Mouse (Mus musculus) lung, postnatal 0 days (tissue): ENCODE data around the gene Ttc12. TPM values are rescaled to one million over a fixed set of nuclear protein-coding genes. Genes with fewer than 3 reads are reported as not detected.

Experiments
- ATAC-seq: fragments of 200-750 bp; cut with Nextera tagmentation; 2 replicates; pipeline ENCODE4 v1.8.0; 2017; ENCODE audit warnings: moderate library complexity
- DNase-seq: peaks from one replicate; pipeline ENCODE4 v3.0.0-alpha.2; 2016; ENCODE audit warnings: low spot score
- H3K27ac ChIP-seq: fragments of 300-500 bp; sonication (generic); 2 replicates; pipeline ENCODE4 v1.5.1; 2014; ENCODE audit warnings: antibody characterized with exemption, mild to moderate bottlenecking, low read length, mixed read lengths
- H3K27me3 ChIP-seq: fragments of 300-500 bp; sonication (generic); replicated peaks from 2 replicates; pipeline ENCODE4 v1.6.1; 2014; ENCODE audit warnings: low read length, mixed read lengths; ENCODE audit not compliant: insufficient read depth
- H3K36me3 ChIP-seq: fragments of 300-500 bp; sonication (generic); 2 replicates; pipeline ENCODE4 v1.6.1; 2014; ENCODE audit warnings: low read length, mixed read lengths; ENCODE audit not compliant: insufficient read depth
- H3K4me1 ChIP-seq: fragments of 300-500 bp; sonication (generic); 2 replicates; pipeline ENCODE4 v1.6.1; 2014; ENCODE audit warnings: antibody characterized with exemption, low read depth, low read length, mixed read lengths; ENCODE audit not compliant: insufficient read depth
- H3K4me2 ChIP-seq: fragments of 300-500 bp; sonication (generic); replicated peaks from 2 replicates; pipeline ENCODE4 v1.6.1; 2014; ENCODE audit warnings: low read depth, mild to moderate bottlenecking, low read length, moderate library complexity, mixed read lengths
- H3K4me3 ChIP-seq: fragments of 300-500 bp; sonication (generic); 2 replicates; pipeline ENCODE4 v1.5.1; 2014; ENCODE audit warnings: low read depth, low read length
- H3K9ac ChIP-seq: fragments of 300-500 bp; sonication (generic); replicated peaks from 2 replicates; pipeline ENCODE4 v1.6.1; 2014; ENCODE audit warnings: low read depth, mild to moderate bottlenecking
- H3K9me3 ChIP-seq: fragments of 300-500 bp; sonication (generic); 2 replicates; pipeline ENCODE4 v1.6.1; 2016; ENCODE audit warnings: low read length, mixed read lengths
- CTCF ChIP-seq: IDR thresholded peaks from 2 replicates; pipeline ENCODE4 v1.5.1; 2016; ENCODE audit warnings: antibody characterized with exemption, mild to moderate bottlenecking
- EP300 ChIP-seq: IDR thresholded peaks from 2 replicates; pipeline ENCODE4 v1.6.1; 2016; ENCODE audit warnings: antibody characterized with exemption, mild to moderate bottlenecking, control low read depth
- WGBS: fragments of 180-500 bp; shearing (Covaris S2); extraction: QIAGEN DNeasy Blood & Tissue Kit; methylation state at CpG from one replicate; pipeline ENCODE4 v1.1.7; 2014; 5-methylcytosine and 5-hydroxymethylcytosine counted together
- polyA plus RNA-seq: library from polyadenylated mRNA; unstranded; fragments of >200 nt; fragmentation: Nextera tagmentation; extraction: Ambion mirVana; gene quantifications from 2 replicates; pipeline ENCODE4 v1.2.1, GENCODE M21; 2015

Ttc12 gene
- 3.5 and 4.0 TPM in 2 replicates for polyA plus RNA-seq

GRCm38 (mm10) chr9:49485892-49486311 is at the start of gene Ttc12:
Ttc12 (minus strand) TSS chr9:49486225.
- Histone ChIP-seq H3K4me3 (peak within 1 kb of the TSS; percentile 59), H3K4me2 (peak within 1 kb of the TSS; percentile 87), H3K27ac (peak within 1 kb of the TSS; percentile 32; the same call in 1 of the 2 replicates), H3K36me3 (no peaks in the 10 kb centered on the region), H3K27me3 (no peaks in the 10 kb centered on the region), H3K9me3 (no peaks in the 10 kb centered on the region), H3K9ac (peak within 1 kb of the TSS; percentile 39; the same call in 1 of the 2 replicates), H3K4me1 (no peaks in the 10 kb centered on the region)
- WGBS: under 1% methylated on average over 18 of the region's 18 CpGs
- DNase-seq (peak; percentile 90), ATAC-seq (peak; percentile 93)
- no peak for TF ChIP-seq EP300
- no peak for TF ChIP-seq CTCF

- WGBS: 37% methylated on average over 4 of the region's 4 CpGs
- Histone ChIP-seq H3K9ac (no peak overlapping the region), H3K36me3 (no peaks in the 10 kb centered on the region), H3K27me3 (no peaks in the 10 kb centered on the region), H3K4me1 (no peaks in the 10 kb centered on the region), H3K9me3 (no peaks in the 10 kb centered on the region), H3K4me3 (no peak overlapping the region), H3K27ac (no peak overlapping the region), H3K4me2 (no peak overlapping the region)
- no peak for DNase-seq
- no peak for ATAC-seq
- no peak for TF ChIP-seq CTCF
- no peak for TF ChIP-seq EP300
Observed at GRCm38 (mm10) chr9:49534958-49535357, 48.9 kb upstream of the Ttc12 start.

GRCm38 (mm10) chr9:49533912-49534491 is 48.0 kb upstream of the Ttc12 start:
- 42% methylated on average over 7 of the region's 8 CpGs for WGBS
- H3K36me3 ChIP-seq: no peaks in the 10 kb centered on the region
- no peaks in the 10 kb centered on the region for H3K4me1 ChIP-seq
- TF ChIP-seq CTCF (no peak), EP300 (no peak)
- H3K9me3 ChIP-seq: no peaks in the 10 kb centered on the region
- no peaks in the 10 kb centered on the region for H3K27me3 ChIP-seq
- H3K4me2 ChIP-seq: no peak overlapping the region
- H3K27ac ChIP-seq: no peak overlapping the region
- H3K9ac ChIP-seq: no peak overlapping the region
- no peak for ATAC-seq
- H3K4me3 ChIP-seq: no peak overlapping the region
- DNase-seq: no peak

- no peak overlapping the region for H3K4me3 ChIP-seq
- H3K27ac ChIP-seq: no peak overlapping the region
- no peaks in the 10 kb centered on the region for H3K36me3 ChIP-seq
- no peak overlapping the region for H3K4me2 ChIP-seq
- no peak for ATAC-seq
- WGBS: 60% methylated on average over 7 of the region's 7 CpGs
- no peaks in the 10 kb centered on the region for H3K4me1 ChIP-seq
- H3K9ac ChIP-seq: no peak overlapping the region
- H3K27me3 ChIP-seq: no peaks in the 10 kb centered on the region
- TF ChIP-seq EP300: no peak
- TF ChIP-seq CTCF: no peak
- H3K9me3 ChIP-seq: no peaks in the 10 kb centered on the region
- DNase-seq: no peak
Observed at GRCm38 (mm10) chr9:49533455-49533854, 47.4 kb upstream of the Ttc12 start.

- Histone ChIP-seq H3K9me3 (no peaks in the 10 kb centered on the region), H3K4me1 (no peaks in the 10 kb centered on the region), H3K4me3 (no peak overlapping the region), H3K27me3 (no peaks in the 10 kb centered on the region), H3K36me3 (no peaks in the 10 kb centered on the region), H3K27ac (no peak overlapping the region), H3K9ac (no peak overlapping the region), H3K4me2 (no peak overlapping the region)
- ATAC-seq: no peak
- TF ChIP-seq CTCF (no peak), EP300 (no peak)
- no peak for DNase-seq
- WGBS: 89% methylated on average over 6 of the region's 6 CpGs
Observed at GRCm38 (mm10) chr9:49531833-49532232, 45.8 kb upstream of the Ttc12 start.

- Histone ChIP-seq H3K9me3 (no peaks in the 10 kb centered on the region), H3K4me1 (no peaks in the 10 kb centered on the region), H3K36me3 (no peaks in the 10 kb centered on the region), H3K4me2 (no peak overlapping the region), H3K27ac (no peak overlapping the region), H3K4me3 (no peak overlapping the region), H3K27me3 (no peaks in the 10 kb centered on the region), H3K9ac (no peak overlapping the region)
- 39% methylated on average over 7 of the region's 7 CpGs for WGBS
- TF ChIP-seq CTCF (no peak), EP300 (no peak)
- DNase-seq (no peak), ATAC-seq (no peak)
Observed at GRCm38 (mm10) chr9:49531257-49531656, 45.2 kb upstream of the Ttc12 start.
